Mouse (Mus musculus) inflammation-experienced regulatory T-cells (primary cell): Measurements from ENCODE around the gene Chchd5. TPM values are rescaled to one million over a fixed set of nuclear protein-coding genes. Genes with fewer than 3 reads are reported as not detected.

Source experiments
- polyA plus RNA-seq, 2 experiments: library from polyadenylated mRNA; unstranded; fragments of 100-300 nt; shearing (Covaris generic); gene quantifications; one replicate each; pipeline ENCODE4 v1.2.1; 2017

Chchd5 gene
- 10 to 100 TPM; 20.8 to 23.8 TPM for polyA plus RNA-seq

GRCm38 (mm10) chr2:129129412-129129929 is at the start of gene Chchd5:
Gene Chchd5, plus strand, starts transcription at chr2:129129700.

GRCm38 (mm10) chr2:129100784-129101310 is 28.7 kb upstream of the Chchd5 start, which contains the start of gene Polr1b:
Gene Polr1b, plus strand, starts transcription at chr2:129100995.

Other genes with a start within 250 kb of the Chchd5 start
- gene Zc3h8, start 185.6 kb upstream of the Chchd5 start, polyA plus RNA-seq, result 10 to 100 TPM in 1 of 2 experiments, 1 to 10 TPM in 1; 9.7 to 10.4 TPM
- 1 to 10 TPM; 9.3 to 9.5 TPM for gene Zc3h6, start 162.3 kb upstream of the Chchd5 start, polyA plus RNA-seq
- gene Gm10762, start 162.0 kb upstream of the Chchd5 start, polyA plus RNA-seq, result 1 to 10 TPM; 5.6 to 5.7 TPM
- under 1 TPM; 0.09 to 0.27 TPM for gene Vinac1, start 81.5 kb upstream of the Chchd5 start, polyA plus RNA-seq
- gene Ttl, start 63.8 kb upstream of the Chchd5 start, polyA plus RNA-seq, result 1 to 10 TPM; 2.6 to 5.0 TPM
- gene Polr1b, start 28.7 kb upstream of the Chchd5 start, polyA plus RNA-seq, result 10 to 100 TPM; 25.7 to 38.0 TPM
- gene Slc20a1, start 69.1 kb downstream of the Chchd5 start, polyA plus RNA-seq, result 10 to 100 TPM; 51.0 to 82.5 TPM
- gene Ckap2l, start 167.5 kb downstream of the Chchd5 start, polyA plus RNA-seq, result 1 to 10 TPM; 1.8 to 4.3 TPM
- gene Il1a, start 180.3 kb downstream of the Chchd5 start, polyA plus RNA-seq, result under 1 TPM in 1 of 2 experiments, not detected in 1; 0.17 TPM
- gene Il1b, start 241.4 kb downstream of the Chchd5 start, polyA plus RNA-seq, result not detected